Mouse (Mus musculus) limb, embryonic 13.5 days (tissue): ENCODE measurements around the gene Itih3. TPM values are rescaled to one million over a fixed set of nuclear protein-coding genes. Genes with fewer than 3 reads are reported as not detected.

Source experiments
- ATAC-seq: fragments of 200-750 bp; cut with Nextera tagmentation; 2 replicates; pipeline ENCODE4 v1.8.0; 2017; ENCODE audit warnings: low read depth, moderate number of reproducible peaks, moderate TSS enrichment; ENCODE audit not compliant: low FRiP score
- H3K27ac ChIP-seq: fragments of 300-500 bp; sonication (generic); 2 replicates; pipeline ENCODE4 v1.5.1; 2015; ENCODE audit warnings: inconsistent platforms, mild to moderate bottlenecking, moderate library complexity
- H3K27me3 ChIP-seq: fragments of 300-500 bp; sonication (generic); 2 replicates; pipeline ENCODE4 v1.6.1; 2015; ENCODE audit warnings: mild to moderate bottlenecking, inconsistent platforms
- H3K36me3 ChIP-seq: fragments of 300-500 bp; sonication (generic); 2 replicates; pipeline ENCODE4 v1.6.1; 2015; ENCODE audit warnings: inconsistent platforms, mild to moderate bottlenecking, moderate library complexity
- H3K4me1 ChIP-seq: fragments of 300-500 bp; sonication (generic); 2 replicates; pipeline ENCODE4 v1.6.1; 2015; ENCODE audit warnings: inconsistent platforms
- H3K4me2 ChIP-seq: fragments of 300-500 bp; sonication (generic); replicated peaks from 2 replicates; pipeline ENCODE4 v1.6.1; 2015; ENCODE audit warnings: inconsistent platforms, mild to moderate bottlenecking, moderate library complexity
- H3K4me3 ChIP-seq: fragments of 300-500 bp; sonication (generic); 2 replicates; pipeline ENCODE4 v1.5.1; 2015; ENCODE audit warnings: moderate library complexity, mild to moderate bottlenecking, inconsistent platforms
- H3K9ac ChIP-seq: fragments of 300-500 bp; sonication (generic); 2 replicates; pipeline ENCODE4 v1.6.1; 2015; ENCODE audit warnings: mild to moderate bottlenecking, inconsistent platforms
- H3K9me3 ChIP-seq: fragments of 300-500 bp; sonication (generic); 2 replicates; pipeline ENCODE4 v1.6.1; 2016; ENCODE audit warnings: inconsistent platforms
- WGBS: fragments of 180-500 bp; shearing (Covaris S2); methylation state at CpG from one replicate; pipeline ENCODE4 v1.1.7; 2015; 5-methylcytosine and 5-hydroxymethylcytosine counted together
- polyA plus RNA-seq: library from polyadenylated mRNA; unstranded; fragments of >200 nt; fragmentation: Nextera tagmentation; extraction: Ambion mirVana; gene quantifications from 2 replicates; pipeline ENCODE4 v1.2.1, GENCODE M21; 2015

Itih3 gene
- polyA plus RNA-seq, 1 experiment from 2014 or later: 0.06 TPM

DNA sequence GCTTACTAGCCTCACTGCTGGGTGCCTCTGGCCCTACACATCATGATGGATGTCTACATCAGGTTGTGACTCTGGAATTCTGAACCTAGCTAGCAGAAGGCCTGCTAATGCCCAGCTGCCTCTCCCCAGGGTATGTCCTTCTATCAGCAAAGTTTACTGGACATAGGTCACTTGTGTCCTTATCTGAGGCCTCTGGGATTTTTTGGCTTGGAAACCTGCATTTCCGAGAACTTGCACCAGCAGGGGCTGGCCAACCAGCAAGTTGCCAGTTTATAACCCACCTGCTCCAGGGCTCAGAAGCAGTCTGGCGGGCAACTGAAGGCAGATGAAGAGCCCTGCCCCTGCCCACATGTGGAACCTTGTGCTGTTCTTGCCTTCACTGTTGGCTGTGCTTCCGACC, 37.4 kb downstream of the Itih3 start, which contains the start of gene Itih4:
Gene Itih4 (plus strand): TSS at position 273 of the 400 bp plus-strand sequence.
- peaks cover 8% of the 10 kb centered on the region; the same call in 1 of the 2 replicates for H3K4me1 ChIP-seq
- no peaks in the 10 kb centered on the region for H3K36me3 ChIP-seq
- H3K4me3 ChIP-seq: no peak within 1 kb of the TSS
- 83% methylated on average over 3 of the region's 3 CpGs for WGBS
- H3K9ac ChIP-seq: no peak within 1 kb of the TSS
- ATAC-seq: no peak
- H3K27me3 ChIP-seq: no peaks in the 10 kb centered on the region
- no peak within 1 kb of the TSS for H3K27ac ChIP-seq
- H3K4me2 ChIP-seq: no peak within 1 kb of the TSS
- H3K9me3 ChIP-seq: no peaks in the 10 kb centered on the region

DNA sequence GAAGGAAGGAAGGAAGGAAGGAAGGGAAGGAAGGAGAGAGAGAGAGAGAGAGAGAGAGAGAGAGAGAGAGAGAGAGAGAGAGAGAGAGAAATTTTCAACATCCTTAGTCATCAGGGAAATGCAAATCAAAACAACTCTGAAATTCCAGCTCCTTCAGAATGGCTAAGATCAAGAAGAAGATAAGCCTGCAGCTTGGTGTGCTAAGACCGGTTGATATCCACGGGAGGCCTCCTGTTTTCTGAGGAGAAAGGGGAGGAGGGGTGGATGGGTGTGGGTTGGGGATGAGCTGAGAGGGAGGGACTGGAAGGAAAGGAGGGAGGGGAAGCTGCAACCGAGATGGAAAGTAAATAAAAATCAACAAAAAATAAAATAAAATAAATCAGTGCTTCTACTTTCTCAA, 38.3 kb downstream of the Itih3 start:
- 18% methylated on average over 3 of the region's 3 CpGs for WGBS
- Histone ChIP-seq H3K4me1 (peaks cover 8% of the 10 kb centered on the region; the same call in 1 of the 2 replicates), H3K9me3 (no peaks in the 10 kb centered on the region), H3K4me3 (no peak overlapping the region), H3K4me2 (no peak overlapping the region), H3K36me3 (no peaks in the 10 kb centered on the region), H3K27ac (no peak overlapping the region), H3K27me3 (no peaks in the 10 kb centered on the region), H3K9ac (no peak overlapping the region)
- no peak for ATAC-seq

DNA sequence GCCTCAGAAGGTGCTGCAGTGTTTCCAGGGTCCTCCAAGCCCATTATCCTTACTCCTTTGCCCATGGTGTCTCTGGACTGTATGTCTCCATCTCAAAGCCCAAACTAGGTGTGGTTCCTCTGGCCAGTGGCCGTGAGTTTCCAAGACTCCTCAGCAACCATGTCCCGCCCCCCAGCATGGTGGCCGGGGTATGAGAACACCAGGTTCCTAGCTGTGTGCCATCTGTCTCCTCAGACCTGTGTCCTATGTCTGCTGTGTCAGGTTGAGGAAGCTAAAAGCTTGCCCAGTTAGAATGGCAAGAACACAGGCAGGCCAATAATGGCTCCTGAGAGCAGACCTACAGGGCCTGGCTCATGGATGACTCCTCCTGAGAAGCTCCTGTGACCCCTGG, 41.8 kb downstream of the Itih3 start:
- no peak for ATAC-seq

DNA sequence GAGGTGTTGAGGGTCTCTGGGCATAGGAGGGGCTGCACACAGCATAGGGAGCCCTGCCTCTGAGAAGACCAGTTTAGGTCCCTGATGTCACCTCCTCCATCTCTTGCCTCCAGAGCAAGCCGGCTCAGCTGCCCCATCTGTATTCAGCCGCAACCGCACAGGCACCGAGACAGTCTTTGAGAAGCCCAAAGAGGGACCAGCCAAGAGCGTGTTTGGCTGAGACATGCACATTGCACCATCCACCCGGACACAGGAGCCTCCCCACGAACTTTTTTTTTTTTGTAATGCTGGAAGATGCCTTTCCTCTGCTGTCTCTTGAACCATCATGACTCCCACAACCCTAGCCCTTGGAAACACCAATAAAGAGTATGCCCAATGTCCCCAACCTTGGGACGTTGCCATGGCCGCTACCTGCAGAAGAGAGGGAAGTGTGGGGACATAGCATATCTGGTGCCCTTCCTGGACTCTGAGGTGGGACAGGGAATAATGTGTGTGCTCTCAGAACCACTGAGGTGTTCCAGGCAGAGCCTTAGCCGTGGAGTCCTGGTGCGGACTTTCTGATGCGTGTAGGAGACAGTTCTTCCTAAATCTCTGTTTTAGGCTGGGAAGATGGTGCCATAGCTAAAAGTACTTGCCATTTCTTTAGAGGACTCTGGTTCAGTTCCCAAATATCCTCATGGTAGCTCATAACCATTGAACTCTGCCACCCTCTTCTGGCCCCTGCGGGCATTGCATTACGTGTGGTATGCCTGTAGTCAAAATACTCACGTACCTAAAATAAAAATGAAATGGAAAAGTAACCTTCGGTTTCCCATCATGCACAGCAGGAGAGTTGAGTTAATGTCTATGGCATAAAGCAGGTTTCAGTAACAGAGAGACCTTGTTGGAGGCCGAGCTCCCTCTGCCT, 42.5 kb downstream of the Itih3 start:
- no peaks in the 10 kb centered on the region for H3K27me3 ChIP-seq
- 85% methylated on average over 17 of the region's 17 CpGs for WGBS
- H3K4me3 ChIP-seq: no peak overlapping the region
- H3K9ac ChIP-seq: no peak overlapping the region
- H3K36me3 ChIP-seq: peaks cover 19% of the 10 kb centered on the region
- H3K9me3 ChIP-seq: no peaks in the 10 kb centered on the region
- ATAC-seq: no peak
- H3K4me1 ChIP-seq: peaks cover 14% of the 10 kb centered on the region
- H3K4me2 ChIP-seq: no peak overlapping the region
- H3K27ac ChIP-seq: no peak overlapping the region

More for the DNA sequence above, 41.8 kb downstream of the Itih3 start:
- H3K4me3 ChIP-seq: no peak overlapping the region
- peaks cover 13% of the 10 kb centered on the region for H3K36me3 ChIP-seq
- H3K27ac ChIP-seq: no peak overlapping the region
- H3K4me2 ChIP-seq: no peak overlapping the region
- H3K9ac ChIP-seq: no peak overlapping the region
- no peaks in the 10 kb centered on the region for H3K27me3 ChIP-seq
- H3K4me1 ChIP-seq: peaks cover 14% of the 10 kb centered on the region
- H3K9me3 ChIP-seq: no peaks in the 10 kb centered on the region
- WGBS: 79% methylated on average over 3 of the region's 3 CpGs

DNA sequence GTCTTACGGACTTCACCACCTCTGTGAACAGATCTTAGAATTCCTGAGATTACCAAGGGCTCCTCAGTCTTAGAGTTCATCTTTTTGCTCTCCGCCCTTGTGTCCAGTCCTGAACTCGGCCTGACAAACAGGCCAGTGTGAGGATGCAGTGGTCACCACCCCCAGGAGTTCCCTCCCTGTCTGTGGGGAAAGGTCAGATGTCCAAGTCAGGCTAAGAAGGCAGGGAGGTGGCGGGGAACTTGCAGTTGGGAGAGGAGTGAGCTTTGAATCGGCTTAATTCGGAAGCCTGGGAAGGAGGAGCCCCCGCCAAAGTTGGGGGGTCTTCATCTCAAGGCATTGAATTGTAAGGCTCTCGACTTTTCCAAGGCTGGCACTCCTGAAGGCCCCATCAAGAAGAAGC, 43.3 kb downstream of the Itih3 start:
- H3K4me2 ChIP-seq: no peak overlapping the region
- H3K27ac ChIP-seq: no peak overlapping the region; the same call in 1 of the 2 replicates
- peaks cover 27% of the 10 kb centered on the region for H3K36me3 ChIP-seq
- H3K27me3 ChIP-seq: no peaks in the 10 kb centered on the region
- no peak for ATAC-seq
- H3K9me3 ChIP-seq: no peaks in the 10 kb centered on the region
- peaks cover 14% of the 10 kb centered on the region for H3K4me1 ChIP-seq
- H3K9ac ChIP-seq: no peak overlapping the region
- WGBS: 76% methylated on average over 8 of the region's 8 CpGs
- H3K4me3 ChIP-seq: no peak overlapping the region

GRCm38 (mm10) chr14:30879794-30880193, 43.8 kb downstream of the Itih3 start:
- 60% methylated on average over 9 of the region's 9 CpGs for WGBS
- Histone ChIP-seq H3K4me3 (no peak overlapping the region), H3K4me2 (no peak overlapping the region), H3K27me3 (no peaks in the 10 kb centered on the region), H3K27ac (no peak overlapping the region), H3K36me3 (peaks cover 30% of the 10 kb centered on the region), H3K9me3 (no peaks in the 10 kb centered on the region), H3K9ac (no peak overlapping the region), H3K4me1 (peaks cover 14% of the 10 kb centered on the region)
- ATAC-seq: peak; percentile 62

- peaks cover 19% of the 10 kb centered on the region for H3K4me1 ChIP-seq
- H3K27ac ChIP-seq: peak within 1 kb of the TSS; percentile 61; the same call in 1 of the 2 replicates
- peaks cover 36% of the 10 kb centered on the region for H3K36me3 ChIP-seq
- no peak within 1 kb of the TSS for H3K4me3 ChIP-seq
- no peak within 1 kb of the TSS for H3K4me2 ChIP-seq
- WGBS: 67% methylated on average over 11 of the region's 11 CpGs
- no peak within 1 kb of the TSS for H3K9ac ChIP-seq
- ATAC-seq: peak; percentile 38; the same call in 1 of the 2 replicates
- H3K9me3 ChIP-seq: no peaks in the 10 kb centered on the region
- H3K27me3 ChIP-seq: no peaks in the 10 kb centered on the region
These were observed 44.5 kb downstream of the Itih3 start, which contains the start of gene Mustn1 for GRCm38 (mm10) chr14:30878958-30879571. Gene Mustn1, plus strand, starts transcription at chr14:30879200.

DNA sequence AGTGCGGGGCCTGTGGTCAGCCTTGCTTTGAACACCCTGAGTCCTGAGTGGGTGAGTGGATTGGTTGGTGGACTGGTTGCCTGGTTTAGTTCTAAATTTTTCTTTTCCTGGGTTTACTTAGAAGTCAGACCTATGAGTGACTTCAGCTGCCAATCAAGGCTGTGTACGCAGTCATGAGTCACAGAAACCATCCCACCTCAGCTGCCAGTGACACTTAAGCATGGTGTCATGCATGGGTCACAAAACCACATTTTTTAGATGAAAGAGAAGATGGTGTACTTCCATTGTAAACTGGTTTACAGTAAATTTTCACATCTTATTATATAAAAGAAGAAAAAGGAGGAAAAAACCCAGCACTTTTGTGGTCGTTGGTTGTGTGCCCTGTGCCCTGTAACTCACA, 45.7 kb downstream of the Itih3 start:
- no peak overlapping the region for H3K27ac ChIP-seq
- H3K9ac ChIP-seq: no peak overlapping the region
- H3K36me3 ChIP-seq: peaks cover 49% of the 10 kb centered on the region
- no peak overlapping the region for H3K4me3 ChIP-seq
- no peaks in the 10 kb centered on the region for H3K27me3 ChIP-seq
- 92% methylated on average over 3 of the region's 3 CpGs for whole genome bisulfite sequencing
- H3K4me2 ChIP-seq: no peak overlapping the region
- no peaks in the 10 kb centered on the region for H3K9me3 ChIP-seq
- H3K4me1 ChIP-seq: peaks cover 28% of the 10 kb centered on the region
- no peak for ATAC-seq

- no peaks in the 10 kb centered on the region for H3K27me3 ChIP-seq
- no peak overlapping the region for H3K27ac ChIP-seq
- H3K4me1 ChIP-seq: peaks cover 29% of the 10 kb centered on the region
- H3K4me2 ChIP-seq: no peak overlapping the region
- WGBS: 87% methylated on average over 10 of the region's 10 CpGs
- no peaks in the 10 kb centered on the region for H3K9me3 ChIP-seq
- H3K36me3 ChIP-seq: peaks cover 60% of the 10 kb centered on the region
- H3K4me3 ChIP-seq: no peak overlapping the region
- no peak overlapping the region for H3K9ac ChIP-seq
- ATAC-seq: no peak
These were observed 47.1 kb downstream of the Itih3 start for GRCm38 (mm10) chr14:30876451-30876850.

DNA sequence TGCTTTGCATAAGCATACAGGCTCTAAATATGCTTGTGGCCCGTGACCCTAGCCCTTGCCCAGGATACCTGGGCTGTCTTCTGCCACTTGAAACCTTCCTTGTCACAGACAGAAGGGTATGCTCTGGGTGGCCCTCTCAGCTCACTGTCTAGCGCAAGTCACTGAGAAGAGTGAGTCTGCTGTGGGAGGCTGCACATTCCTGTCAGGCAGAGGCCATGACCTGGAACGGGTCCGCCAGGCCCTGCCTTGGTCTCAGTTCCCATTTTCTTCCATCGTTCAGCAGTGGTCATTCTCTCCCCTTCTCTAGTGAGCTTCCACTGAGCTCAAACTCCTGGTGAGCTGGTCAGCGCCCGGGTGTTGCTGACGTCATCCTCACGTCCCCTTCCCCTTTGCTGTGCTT, 47.6 kb downstream of the Itih3 start:
- Histone ChIP-seq H3K36me3 (peaks cover 64% of the 10 kb centered on the region), H3K4me1 (peaks cover 34% of the 10 kb centered on the region), H3K9ac (no peak overlapping the region; the same call in 1 of the 2 replicates), H3K4me2 (no peak overlapping the region), H3K9me3 (no peaks in the 10 kb centered on the region), H3K27me3 (no peaks in the 10 kb centered on the region), H3K4me3 (no peak overlapping the region), H3K27ac (no peak overlapping the region)
- WGBS: 76% methylated on average over 9 of the region's 9 CpGs
- no peak for ATAC-seq

DNA sequence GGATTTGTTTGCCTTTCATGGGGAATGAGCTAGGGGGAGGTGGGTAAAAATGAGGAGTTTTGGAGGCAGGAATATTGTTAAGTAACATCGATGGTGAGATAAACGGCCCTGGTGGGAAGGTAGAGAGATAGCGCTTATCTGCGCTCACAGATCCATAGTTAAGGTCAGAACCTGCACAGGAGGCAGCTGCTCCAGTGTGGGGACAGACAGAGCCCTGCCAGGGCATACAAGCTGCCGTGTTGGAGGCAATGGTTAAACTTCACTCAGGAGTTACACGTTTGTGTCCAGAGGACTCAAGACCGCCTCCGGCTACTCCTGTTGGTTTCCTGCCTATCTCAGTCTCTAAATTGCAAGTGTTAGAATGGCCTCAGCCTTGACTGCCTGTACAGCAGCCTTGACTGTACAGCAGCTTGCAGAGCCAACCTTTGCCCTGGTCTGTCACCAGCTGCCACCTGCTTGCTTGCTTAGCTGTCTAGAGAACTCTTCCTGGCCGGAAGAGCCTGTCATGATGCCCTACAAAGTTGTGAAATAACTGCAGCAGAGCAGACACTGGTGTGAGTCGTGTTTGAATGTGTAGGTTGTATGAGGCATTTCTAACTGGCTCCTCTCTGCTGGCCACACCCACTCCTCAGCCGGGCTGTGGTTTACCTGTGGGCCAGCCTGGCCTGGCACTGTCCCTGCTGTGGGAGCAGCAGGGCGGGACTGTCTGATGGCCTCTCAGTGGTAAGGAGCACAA, 48.3 kb downstream of the Itih3 start:
- Histone ChIP-seq H3K4me3 (no peak overlapping the region), H3K36me3 (peaks cover 64% of the 10 kb centered on the region), H3K27ac (no peak overlapping the region), H3K9me3 (no peaks in the 10 kb centered on the region), H3K4me2 (no peak overlapping the region), H3K9ac (no peak overlapping the region; the same call in 1 of the 2 replicates), H3K27me3 (no peaks in the 10 kb centered on the region), H3K4me1 (peaks cover 40% of the 10 kb centered on the region)
- no peak for ATAC-seq
- WGBS: 86% methylated on average over 12 of the region's 12 CpGs
